Mouse (Mus musculus): Measurements from ENCODE around the gene Naa40.

The Naa40 gene

GRCm38 (mm10) chr19:7217162-7217925 lies 23.6 kb downstream of the Naa40 start, which contains the start of gene Cox8a:
Gene Cox8a (minus strand): TSS chr19:7217616.
- peak; percentile 99 for DNase-seq (ENCODE audit: extremely low spot score, low spot score)

- DNase-seq (ENCODE audit: extremely low spot score, low spot score): no peak
Measured at GRCm38 (mm10) chr19:7214484-7214883, 26.5 kb downstream of the Naa40 start.

- no peak for DNase-seq (ENCODE audit: extremely low spot score, low spot score)
Measured at GRCm38 (mm10) chr19:7213010-7213409, 28.0 kb downstream of the Naa40 start.

GRCm38 (mm10) chr19:7212216-7212615 lies 28.8 kb downstream of the Naa40 start:
- DNase-seq (ENCODE audit: extremely low spot score, low spot score): no peak

DNA sequence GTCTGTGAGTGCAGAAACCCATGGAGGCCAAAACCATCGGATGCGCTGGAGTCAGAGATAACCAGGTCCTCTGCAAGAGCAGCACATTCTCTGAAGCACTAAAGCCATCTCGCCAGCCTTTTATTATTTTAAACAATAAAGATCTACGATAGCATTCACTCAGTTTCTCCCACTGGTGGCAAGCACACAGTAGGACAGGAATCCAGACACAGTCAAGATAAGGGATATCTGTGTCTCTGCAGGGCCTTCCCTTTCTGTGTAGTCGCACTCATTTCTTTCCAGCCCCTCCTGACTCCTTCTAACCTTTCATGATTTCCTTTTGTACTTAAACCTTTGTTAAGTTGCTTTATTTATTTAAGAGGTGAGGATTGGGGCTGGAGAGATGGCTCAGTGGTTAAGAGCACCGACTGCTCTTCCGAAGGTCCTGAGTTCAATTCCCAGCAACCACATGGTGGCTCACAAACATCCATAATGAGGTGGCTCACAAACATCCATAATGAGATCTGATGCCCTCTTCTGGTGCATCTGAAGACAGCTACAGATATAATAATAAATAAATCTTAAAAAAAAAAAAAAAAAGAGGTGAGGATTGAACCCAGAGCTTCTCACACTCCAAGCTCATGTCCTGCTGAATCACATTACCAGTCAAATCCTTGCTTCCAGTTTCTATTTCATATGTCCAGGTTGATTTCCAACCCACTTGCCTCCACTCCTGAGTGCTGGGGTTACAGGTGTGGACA lies 30.9 kb downstream of the Naa40 start:
- no peak for DNase-seq (ENCODE audit: extremely low spot score, low spot score)

DNA sequence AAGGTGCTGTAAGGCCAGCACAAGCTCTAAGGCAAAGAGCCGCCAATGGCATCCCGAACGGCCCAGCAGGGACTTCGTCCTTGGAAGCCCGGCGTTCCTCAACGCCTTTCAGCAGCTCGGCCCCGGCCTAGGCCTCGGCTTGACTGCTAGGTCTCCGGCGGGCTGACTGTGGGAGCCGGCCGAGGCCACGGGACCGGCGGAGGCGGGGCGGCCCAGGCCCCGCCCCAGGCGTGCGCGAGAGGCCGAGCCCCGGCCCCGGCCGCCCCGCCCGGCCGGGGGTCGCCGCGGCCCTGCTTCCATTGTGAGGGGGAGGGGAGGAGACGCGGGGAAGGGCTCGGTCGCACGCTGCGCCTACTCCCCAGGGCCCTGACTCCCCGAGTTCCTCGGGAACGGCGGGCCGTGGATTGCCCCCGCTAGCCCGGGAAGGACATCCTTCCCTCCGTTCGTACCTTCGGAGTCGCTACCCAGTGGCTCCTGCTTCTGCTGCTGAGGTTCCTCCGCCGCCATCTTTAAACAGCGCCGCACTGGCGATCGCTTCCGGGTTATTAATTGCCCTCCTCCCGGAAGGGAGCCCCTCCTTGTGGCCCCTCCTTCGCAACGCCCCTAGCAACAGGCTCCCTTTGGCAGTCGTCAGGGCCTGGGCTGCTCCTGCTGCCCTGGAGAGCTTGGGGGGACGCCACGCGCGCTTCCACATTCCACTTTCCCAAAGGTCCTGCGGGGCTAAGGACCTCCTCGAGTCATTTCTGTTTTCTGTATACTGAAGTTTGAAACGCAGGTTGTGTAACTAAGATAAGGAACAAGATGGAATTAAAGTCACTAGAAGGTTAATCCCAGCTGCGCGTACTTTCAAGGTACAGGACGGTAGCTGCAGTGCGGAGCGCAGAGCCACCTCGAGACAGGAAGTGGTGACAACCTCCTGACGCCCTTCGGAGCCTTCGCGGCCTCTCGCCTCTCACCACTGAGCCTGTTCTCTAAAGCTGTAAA lies 34.9 kb downstream of the Naa40 start, which contains the start of gene Otub1:
Gene Otub1, minus strand, starts transcription at position 564 of the 984 bp plus-strand sequence.
- peak; percentile 96 for DNase-seq (ENCODE audit: extremely low spot score, low spot score)

DNA sequence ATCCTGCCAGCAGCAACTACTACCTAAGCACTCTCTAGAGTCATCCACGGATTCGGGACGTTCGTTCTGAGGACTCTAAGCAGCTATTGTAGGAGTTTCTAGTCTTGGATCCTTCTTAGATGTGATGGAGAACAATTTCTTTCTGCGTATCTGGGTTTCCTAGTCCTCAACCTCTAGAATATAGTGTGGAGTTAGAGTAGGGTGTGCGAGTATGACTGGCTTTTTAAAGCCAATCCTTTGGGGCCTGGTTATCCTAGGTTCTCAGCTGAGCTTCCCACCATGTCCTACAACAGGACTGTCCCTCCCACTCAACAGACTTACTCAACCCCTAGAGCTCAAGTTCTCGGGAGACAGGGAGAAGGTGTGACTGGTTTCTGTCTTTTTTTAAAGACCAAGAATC lies 35.7 kb downstream of the Naa40 start:
- no peak for DNase-seq (ENCODE audit: extremely low spot score, low spot score)

DNA sequence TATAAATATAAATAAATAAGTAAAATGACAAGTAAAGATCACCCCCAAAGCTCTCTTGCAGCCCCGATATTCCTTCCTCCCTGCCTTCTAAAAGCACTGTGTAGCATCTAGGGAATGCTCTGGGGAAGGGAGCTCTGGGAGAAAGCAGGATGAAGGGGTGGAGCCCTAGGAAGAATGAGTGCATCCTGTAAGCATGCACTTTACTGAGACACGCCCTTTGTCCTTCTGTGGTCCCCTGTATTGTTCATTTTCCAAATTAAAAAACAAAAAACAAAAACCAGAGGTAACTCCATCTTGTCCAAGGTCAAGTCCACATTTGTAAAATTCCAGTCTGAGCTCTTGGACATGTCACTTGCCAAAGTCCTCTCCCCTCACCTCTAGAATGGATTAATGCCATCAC lies 36.1 kb downstream of the Naa40 start:
- no peak for DNase-seq (ENCODE audit: extremely low spot score, low spot score)

- DNase-seq (ENCODE audit: extremely low spot score, low spot score): no peak
Measured at GRCm38 (mm10) chr19:7200427-7200826, 40.6 kb downstream of the Naa40 start.

- no peak for DNase-seq (ENCODE audit: extremely low spot score, low spot score)
Measured at GRCm38 (mm10) chr19:7199089-7199488, 41.9 kb downstream of the Naa40 start.

- no peak for DNase-seq (ENCODE audit: extremely low spot score, low spot score)
Measured at GRCm38 (mm10) chr19:7197445-7197844, 43.5 kb downstream of the Naa40 start.

GRCm38 (mm10) chr19:7196741-7197270 lies 44.2 kb downstream of the Naa40 start:
- DNase-seq (ENCODE audit: extremely low spot score, low spot score): peak; percentile 53

GRCm38 (mm10) chr19:7195900-7196728 lies 44.9 kb downstream of the Naa40 start:
- peak; percentile 77 for DNase-seq (ENCODE audit: extremely low spot score, low spot score)

DNA sequence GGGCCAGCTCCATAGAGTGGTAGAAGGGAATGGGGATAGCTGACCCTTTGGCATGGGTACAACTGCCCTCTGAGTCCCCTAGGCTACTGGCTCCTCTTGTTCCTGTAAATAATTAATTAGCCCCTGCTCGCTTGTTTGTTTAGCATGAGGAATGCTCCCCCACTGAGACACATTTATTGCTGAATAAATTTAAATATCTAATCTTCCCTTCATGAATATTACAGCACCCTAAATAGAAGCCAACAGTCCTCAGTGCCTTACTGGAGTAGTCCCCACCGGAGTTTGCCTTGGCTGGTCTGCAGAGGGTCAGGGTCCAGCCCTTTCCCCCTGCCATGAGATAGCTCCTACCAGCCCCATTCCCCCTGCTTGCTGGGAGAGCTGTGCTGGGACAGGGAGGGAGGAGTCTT lies 48.4 kb downstream of the Naa40 start:
- DNase-seq (ENCODE audit: extremely low spot score, low spot score): no peak

DNA sequence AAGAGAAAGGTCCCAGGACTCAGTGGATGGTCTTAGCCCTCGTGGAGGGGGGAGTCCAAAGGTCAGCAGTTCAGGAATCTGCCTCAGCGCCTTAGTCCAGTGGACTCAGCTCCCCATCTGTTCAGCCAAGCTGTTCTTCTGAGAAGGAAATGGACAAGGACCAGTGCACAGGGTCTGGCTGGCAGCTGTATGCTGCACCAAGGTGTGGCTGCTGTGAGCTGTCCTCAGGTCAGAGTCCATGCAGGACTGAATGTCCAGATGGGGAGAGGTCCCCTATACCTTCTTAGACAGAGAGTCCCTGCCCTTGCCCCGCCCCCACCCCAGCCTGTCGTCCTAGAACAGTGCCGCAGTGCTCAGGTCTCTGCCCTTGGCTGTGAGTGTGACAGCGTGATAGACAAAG lies 49.3 kb downstream of the Naa40 start:
- DNase-seq (ENCODE audit: extremely low spot score, low spot score): no peak

- no peak for DNase-seq (ENCODE audit: extremely low spot score, low spot score)
Measured at GRCm38 (mm10) chr19:7190986-7191385, 50.0 kb downstream of the Naa40 start.

- DNase-seq (ENCODE audit: extremely low spot score, low spot score): no peak
Measured at GRCm38 (mm10) chr19:7189026-7189425, 52.0 kb downstream of the Naa40 start.

- DNase-seq (ENCODE audit: extremely low spot score, low spot score): no peak
Measured at GRCm38 (mm10) chr19:7187157-7187556, 53.8 kb downstream of the Naa40 start.

DNA sequence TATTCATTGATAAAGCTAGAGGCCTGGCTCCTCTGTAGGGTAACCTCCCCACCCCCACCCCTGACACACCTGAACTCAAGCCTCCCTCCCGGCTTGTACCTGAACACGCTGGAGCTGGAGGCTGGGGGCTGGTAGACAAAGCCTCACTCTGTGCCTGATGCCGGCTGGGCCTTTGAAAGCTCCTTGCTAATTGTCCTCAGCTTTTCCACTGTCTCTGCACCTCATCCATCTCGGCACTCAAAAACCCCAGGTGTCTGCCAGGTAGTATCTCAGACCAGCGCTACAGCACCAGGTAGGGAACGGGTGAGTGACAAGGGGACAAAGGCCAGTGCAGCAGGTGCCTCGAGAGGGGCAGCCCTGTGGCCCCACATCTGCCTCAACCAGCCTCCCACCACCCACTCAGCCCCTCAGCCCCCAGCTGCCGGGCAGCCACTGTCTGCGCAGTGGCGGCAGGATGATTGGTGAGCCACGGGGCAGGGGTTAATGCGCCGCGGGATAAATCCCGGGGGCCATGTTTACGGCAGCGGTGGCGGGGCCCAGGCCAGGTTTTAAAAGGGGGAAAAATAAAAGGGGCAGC lies 55.2 kb downstream of the Naa40 start:
- DNase-seq (ENCODE audit: extremely low spot score, low spot score): peak; percentile 80

GRCm38 (mm10) chr19:7185059-7185458 lies 55.9 kb downstream of the Naa40 start:
- DNase-seq (ENCODE audit: extremely low spot score, low spot score): no peak
